Mouse (Mus musculus) limb, embryonic 14.5 days (tissue): ENCODE measurements around the gene Rtl10. TPM values are rescaled to one million over a fixed set of nuclear protein-coding genes. Genes with fewer than 3 reads are reported as not detected.
A peak's percentile ranks its signal among the peaks of the same experiment; 100 is the strongest.

Experiments
- ATAC-seq: fragments of 200-750 bp; cut with Nextera tagmentation; 2 replicates; pipeline ENCODE4 v1.8.0; 2017; ENCODE audit warnings: low read depth, moderate number of reproducible peaks, moderate TSS enrichment; ENCODE audit not compliant: low FRiP score
- DNase-seq: peaks from one replicate; pipeline ENCODE4 v3.0.0-alpha.2; 2015; ENCODE audit warnings: low spot score
- H3K27ac ChIP-seq: fragments of 300-500 bp; sonication (generic); replicated peaks from 2 replicates; pipeline ENCODE4 v1.5.1; 2014; ENCODE audit warnings: low read depth, mild to moderate bottlenecking, low read length, moderate library complexity, mixed read lengths
- H3K27me3 ChIP-seq: fragments of 300-500 bp; sonication (generic); 2 replicates; pipeline ENCODE4 v1.6.1; 2014; ENCODE audit warnings: low read length, mixed read lengths; ENCODE audit not compliant: control insufficient read depth, insufficient read depth
- H3K36me3 ChIP-seq: fragments of 300-500 bp; sonication (generic); 2 replicates; pipeline ENCODE4 v1.6.1; 2014; ENCODE audit warnings: mild to moderate bottlenecking, low read length, moderate library complexity, mixed read lengths; ENCODE audit not compliant: control insufficient read depth, insufficient read depth
- H3K4me1 ChIP-seq: fragments of 300-500 bp; sonication (generic); 2 replicates; pipeline ENCODE4 v1.6.1; 2014; ENCODE audit warnings: antibody characterized with exemption, low read length, mixed read lengths; ENCODE audit not compliant: control insufficient read depth, insufficient read depth
- H3K4me2 ChIP-seq: fragments of 300-500 bp; sonication (generic); replicated peaks from 2 replicates; pipeline ENCODE4 v1.6.1; 2014; ENCODE audit warnings: low read depth, mild to moderate bottlenecking, low read length, moderate library complexity; ENCODE audit not compliant: severe bottlenecking
- H3K4me3 ChIP-seq: fragments of 300-500 bp; sonication (generic); replicated peaks from 2 replicates; pipeline ENCODE4 v1.5.1; 2014; ENCODE audit warnings: low read length
- H3K9ac ChIP-seq: fragments of 300-500 bp; sonication (generic); 2 replicates; pipeline ENCODE4 v1.6.1; 2014; ENCODE audit warnings: mild to moderate bottlenecking, low read depth, low read length, moderate library complexity; ENCODE audit not compliant: severe bottlenecking
- H3K9me3 ChIP-seq: fragments of 300-500 bp; sonication (generic); 2 replicates; pipeline ENCODE4 v1.6.1; 2016; ENCODE audit warnings: low read length; ENCODE audit not compliant: control insufficient read depth
- POLR2A ChIP-seq: fragments of 200-500 bp; IDR thresholded peaks from 2 replicates; pipeline ENCODE4 v1.8.0; 2012; ENCODE audit warnings: inconsistent platforms, mild to moderate bottlenecking, moderate library complexity, borderline replicate concordance; ENCODE audit not compliant: insufficient read depth, insufficient read length; ENCODE audit errors: extremely low read depth
- WGBS: fragments of 180-500 bp; shearing (Covaris S2); extraction: QIAGEN DNeasy Blood & Tissue Kit; methylation state at CpG from one replicate; pipeline ENCODE4 v1.1.7; 2014; 5-methylcytosine and 5-hydroxymethylcytosine counted together
- polyA plus RNA-seq, 2 experiments: library from polyadenylated mRNA; depleted of rRNA in 1 of 2; stranded (reverse) in 1 of 2; unstranded in 1 of 2; fragments of >200 nt; fragmentation: Nextera tagmentation in 1 of 2; extraction: Ambion mirVana in 1 of 2; gene quantifications; 2 replicates each; pipeline versions ENCODE4 v1.2.1 to v1.2.3; 2012 to 2014

Rtl10 gene
- polyA plus RNA-seq, 2 experiments: 4.3 to 16.6 TPM

GRCm38 (mm10) chr16:18486126-18486525 lies 12.6 kb upstream of the Rtl10 start:
- H3K27ac ChIP-seq: no peak overlapping the region
- no peaks in the 10 kb centered on the region for H3K27me3 ChIP-seq
- H3K9ac ChIP-seq: no peak overlapping the region
- no peak for TF ChIP-seq POLR2A
- DNase-seq (no peak), ATAC-seq (no peak)
- no peak overlapping the region for H3K4me3 ChIP-seq
- H3K4me2 ChIP-seq: no peak overlapping the region
- WGBS: 95% methylated on average over 2 of the region's 2 CpGs
- H3K36me3 ChIP-seq: no peaks in the 10 kb centered on the region
- peaks cover 9% of the 10 kb centered on the region for H3K4me1 ChIP-seq
- H3K9me3 ChIP-seq: no peaks in the 10 kb centered on the region

- Histone ChIP-seq H3K36me3 (no peaks in the 10 kb centered on the region), H3K4me1 (no peaks in the 10 kb centered on the region), H3K4me3 (no peak overlapping the region), H3K9me3 (no peaks in the 10 kb centered on the region), H3K4me2 (no peak overlapping the region), H3K27ac (no peak overlapping the region), H3K9ac (no peak overlapping the region), H3K27me3 (no peaks in the 10 kb centered on the region)
- DNase-seq (no peak), ATAC-seq (no peak)
- WGBS: 92% methylated on average over 3 of the region's 3 CpGs
- TF ChIP-seq POLR2A: no peak
These were observed 8.4 kb upstream of the Rtl10 start for GRCm38 (mm10) chr16:18490281-18490680.

DNA sequence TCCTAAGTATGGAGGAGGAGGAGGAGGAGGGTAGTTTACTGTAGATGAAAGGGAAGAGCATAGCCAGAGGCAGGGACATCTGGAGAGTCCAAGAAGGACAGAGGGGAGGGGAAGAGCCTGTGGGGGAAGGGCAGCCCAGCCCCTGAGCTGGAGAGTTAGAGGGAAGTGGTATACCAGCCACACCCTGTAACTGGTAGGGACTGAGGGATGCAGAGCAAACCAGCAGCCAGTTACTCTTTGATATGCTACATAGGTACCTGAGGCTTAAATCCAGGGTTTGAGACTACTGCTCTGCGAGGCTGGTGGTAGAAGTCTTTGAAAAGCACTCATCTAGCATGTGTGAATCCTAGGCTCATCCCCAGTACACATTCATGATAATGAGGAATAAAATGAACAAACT lies 7.8 kb upstream of the Rtl10 start:
- Histone ChIP-seq H3K36me3 (no peaks in the 10 kb centered on the region), H3K27me3 (no peaks in the 10 kb centered on the region), H3K4me1 (no peaks in the 10 kb centered on the region), H3K9me3 (no peaks in the 10 kb centered on the region), H3K4me3 (no peak overlapping the region), H3K9ac (no peak overlapping the region), H3K4me2 (no peak overlapping the region), H3K27ac (no peak overlapping the region)
- ATAC-seq: no peak
- 69% methylated on average over 1 of the region's 1 CpGs for WGBS
- DNase-seq: no peak
- TF ChIP-seq POLR2A: no peak

- WGBS: 6% methylated on average over 6 of the region's 6 CpGs
- peaks cover 15% of the 10 kb centered on the region for H3K4me1 ChIP-seq
- no peaks in the 10 kb centered on the region for H3K9me3 ChIP-seq
- peak overlapping the region; percentile 81 for H3K4me3 ChIP-seq
- H3K27me3 ChIP-seq: no peaks in the 10 kb centered on the region
- ATAC-seq: peak; percentile 14
- peak overlapping the region; percentile 84 for H3K4me2 ChIP-seq
- H3K27ac ChIP-seq: peak overlapping the region; percentile 89
- DNase-seq: peak; percentile 33
- H3K36me3 ChIP-seq: peaks cover 17% of the 10 kb centered on the region
- TF ChIP-seq POLR2A: no peak
- H3K9ac ChIP-seq: peak overlapping the region; percentile 80
These were observed 711 bp upstream of the Rtl10 start for GRCm38 (mm10) chr16:18497865-18498515.

DNA sequence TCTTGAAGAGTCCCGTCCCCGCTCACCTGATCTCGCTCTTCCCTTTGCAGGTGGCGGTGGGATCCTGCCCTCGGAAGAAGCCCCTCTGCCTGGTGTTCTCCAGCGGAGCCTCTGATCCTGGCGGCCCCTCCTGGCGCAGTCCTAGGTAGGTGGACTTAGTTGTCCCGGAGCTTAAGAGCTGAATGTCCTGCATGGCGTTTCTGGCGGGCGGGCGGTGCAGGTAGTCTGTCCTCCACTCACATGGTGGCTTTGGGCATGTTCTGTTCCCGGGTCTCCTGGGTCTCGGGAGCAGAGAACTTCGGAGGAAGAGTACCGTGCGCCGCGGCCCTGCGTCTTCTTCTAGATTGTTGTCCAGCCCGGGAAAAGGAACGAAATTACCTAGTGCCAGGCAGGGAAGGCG lies 295 bp downstream of the Rtl10 start:
- TF ChIP-seq POLR2A: no peak
- no peak; the same call in 1 of the 2 replicates for ATAC-seq

More for the DNA sequence above, 295 bp downstream of the Rtl10 start:
- peaks cover 23% of the 10 kb centered on the region for H3K36me3 ChIP-seq
- H3K4me2 ChIP-seq: peak overlapping the region; percentile 84
- H3K9ac ChIP-seq: peak overlapping the region; percentile 80
- no peaks in the 10 kb centered on the region for H3K27me3 ChIP-seq
- WGBS: under 1% methylated on average over 18 of the region's 24 CpGs
- H3K4me3 ChIP-seq: peak overlapping the region; percentile 81
- H3K27ac ChIP-seq: peak overlapping the region; percentile 68; the same call in 1 of the 2 replicates
- DNase-seq: no peak
- H3K4me1 ChIP-seq: peaks cover 15% of the 10 kb centered on the region
- H3K9me3 ChIP-seq: no peaks in the 10 kb centered on the region
